ENCODE assay signal across 10 mouse cellular contexts in the genomic region with DNA sequence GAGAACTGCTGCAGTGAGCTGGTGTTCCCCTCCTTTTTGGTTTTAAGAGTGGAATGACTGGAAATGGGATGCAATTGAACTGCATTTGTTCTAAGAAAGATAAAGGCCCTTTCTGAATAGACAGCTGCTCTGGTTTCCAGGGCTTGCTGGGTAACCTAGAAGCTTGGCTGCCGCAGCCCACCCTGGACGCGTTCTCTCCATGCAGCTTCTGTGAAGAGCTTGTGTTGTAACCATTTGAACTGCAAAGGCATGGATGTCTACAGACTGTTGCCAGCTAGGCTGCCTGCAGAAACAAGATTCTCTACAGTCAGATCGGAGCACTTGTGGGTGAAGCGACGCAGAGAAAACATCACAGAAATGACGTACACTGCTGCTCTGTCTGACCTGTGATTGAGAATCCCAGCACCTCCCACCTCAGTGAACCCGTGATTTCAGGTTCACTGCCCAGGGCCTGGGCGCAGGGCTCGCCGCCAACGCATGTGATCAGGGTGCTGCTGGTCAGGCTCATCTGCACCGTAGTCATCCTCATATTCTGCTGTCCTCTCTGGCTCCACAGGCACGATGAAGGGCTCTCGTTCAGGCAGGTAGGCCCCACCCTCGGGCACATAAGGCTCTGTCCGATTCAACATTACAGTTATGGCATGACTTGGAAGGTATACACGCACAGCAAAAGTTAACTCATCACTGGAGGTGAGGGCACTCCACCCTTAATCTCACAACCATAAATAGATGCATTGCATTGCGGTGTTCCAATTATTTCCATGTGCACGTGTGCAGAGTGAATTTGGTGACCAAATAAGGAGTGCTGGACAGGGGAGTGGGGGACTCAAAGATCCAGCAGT.
DNase-seq lines count a peak whose midpoint lies in the region; ATAC-seq and TF ChIP-seq lines count a peak whose summit lies in the region.
"Had no signal": no experiment of that assay in that cellular context is flagged by ENCODE, and none has a peak within 500 bp of the region (broad histone marks: within the 10 kb centered on the region; RNA-seq: fewer than 3 reads in every experiment).

No protein-coding gene starts in this region.

- no peak for TF ChIP-seq EP300 in heart, adult 2 months (IDR thresholded peaks at IDR 0.05; ENCODE audit: insufficient read depth, low read depth, low read length)

- H3K27me3 ChIP-seq in heart, embryonic 16.5 days (ENCODE audit: control insufficient read depth, insufficient read depth, low read length): no peaks in the 10 kb centered on the region
- no peaks in the 10 kb centered on the region for H3K27me3 ChIP-seq in heart, adult 2 months (ENCODE audit: control insufficient read depth, insufficient read depth, low read length)
- H3K27me3 ChIP-seq: stomach, embryonic 15.5 days had no signal

- no peak overlapping the region for H3K4me2 ChIP-seq in heart, embryonic 16.5 days (ENCODE audit: low read depth, low read length)
- H3K4me2 ChIP-seq: stomach, embryonic 15.5 days had no signal

- H3K36me3 ChIP-seq in heart, embryonic 16.5 days (ENCODE audit: control insufficient read depth, insufficient read depth): no peaks in the 10 kb centered on the region
- H3K36me3 ChIP-seq in heart, adult 2 months (ENCODE audit: control insufficient read depth, insufficient read depth, low read length): no peaks in the 10 kb centered on the region
- H3K36me3 ChIP-seq: stomach, embryonic 15.5 days had no signal

- intact Hi-C loops in heart, adult 2 months (cut with DNase I): no loop called here

- H3K27ac ChIP-seq in heart, embryonic 16.5 days (ENCODE audit: low read length): peak overlapping the region; percentile 56
- H3K27ac ChIP-seq in heart, adult 2 months: no peak overlapping the region
- H3K27ac ChIP-seq: stomach, embryonic 15.5 days had no signal

- H3K4me1 ChIP-seq in heart, embryonic 16.5 days (ENCODE audit: control insufficient read depth, insufficient read depth, low read length): peaks cover 4% of the 10 kb centered on the region; the same call in 1 of the 2 replicates
- no peaks in the 10 kb centered on the region for H3K4me1 ChIP-seq in heart, adult 2 months (ENCODE audit: control insufficient read depth, insufficient read depth, low read length)
- H3K4me1 ChIP-seq: stomach, embryonic 15.5 days had no signal

- no peak for TF ChIP-seq POLR2A in heart, adult 2 months (IDR thresholded peaks at IDR 0.05; ENCODE audit: insufficient read depth, low read depth, low read length)

- 0 out of 2 replicates have a peak, but pooled peaks cover 2% of the 10 kb centered on the region for H3K9me3 ChIP-seq in heart, embryonic 16.5 days (replicated peaks; ENCODE audit: control insufficient read depth, low read length)
- H3K9me3 ChIP-seq: stomach, embryonic 15.5 days had no signal

- no peak overlapping the region for H3K9ac ChIP-seq in heart, embryonic 16.5 days (ENCODE audit: low read length)
- H3K9ac ChIP-seq in heart, adult 2 months (ENCODE audit: low read depth, low read length): no peak overlapping the region
- H3K9ac ChIP-seq: stomach, embryonic 15.5 days had no signal

- DNase-seq in heart, adult 2 months: no peak
- DNase-seq in right cerebral cortex, postnatal 4 days: peak; percentile 14
- no peak for DNase-seq in right cerebral cortex, postnatal 14 days
- DNase-seq in kidney, postnatal 36 days: peak; percentile 88
- no peak for DNase-seq in gastrocnemius, postnatal 25 days
- no peak for DNase-seq in urinary bladder, postnatal 36 days (ENCODE audit: low spot score in 2 of 2)
- DNase-seq in ovary, postnatal 36 days (ENCODE audit: low spot score): no peak
- DNase-seq: heart, adult 18-20 months had no signal

- no peak overlapping the region for H3K4me3 ChIP-seq in heart, embryonic 16.5 days (ENCODE audit: low read length)
- no peak overlapping the region for H3K4me3 ChIP-seq in heart, adult 2 months
- H3K4me3 ChIP-seq: stomach, embryonic 15.5 days had no signal

- TF ChIP-seq CTCF in heart, adult 2 months (IDR thresholded peaks at IDR 0.05): no peak

- WGBS in heart, embryonic 16.5 days: 75% methylated on average over 20 of the region's 20 CpGs
- 77% methylated on average over 20 of the region's 20 CpGs for WGBS in heart, adult 2 months

- ATAC-seq in heart, embryonic 16.5 days (replicated peaks; ENCODE audit: extremely low read depth, insufficient read depth, low FRiP score): peak; percentile 78

- H3K79me2 ChIP-seq in heart, adult 2 months (replicated peaks; ENCODE audit: control insufficient read depth, insufficient read depth, low read length): no peaks in the 10 kb centered on the region

Comparison
In these comparisons a context has a peak if more than half of its experiments do, and no peak if none do; other contexts are left out.
1. DNase-seq: peak in right cerebral cortex, postnatal 4 days (single experiment) and kidney, postnatal 36 days (2 of 2); none in heart, adult 2 months (0 of 2), right cerebral cortex, postnatal 14 days (single experiment), gastrocnemius, postnatal 25 days (single experiment), urinary bladder, postnatal 36 days (0 of 2) and ovary, postnatal 36 days (single experiment).